Mouse (Mus musculus) embryo, embryonic 11 days (tissue): Measurements from ENCODE around the gene Man1c1.

Experiments
- DNase-seq: peaks from one replicate; pipeline ENCODE4 v3.0.0-alpha.2; 2015

The Man1c1 gene

DNA sequence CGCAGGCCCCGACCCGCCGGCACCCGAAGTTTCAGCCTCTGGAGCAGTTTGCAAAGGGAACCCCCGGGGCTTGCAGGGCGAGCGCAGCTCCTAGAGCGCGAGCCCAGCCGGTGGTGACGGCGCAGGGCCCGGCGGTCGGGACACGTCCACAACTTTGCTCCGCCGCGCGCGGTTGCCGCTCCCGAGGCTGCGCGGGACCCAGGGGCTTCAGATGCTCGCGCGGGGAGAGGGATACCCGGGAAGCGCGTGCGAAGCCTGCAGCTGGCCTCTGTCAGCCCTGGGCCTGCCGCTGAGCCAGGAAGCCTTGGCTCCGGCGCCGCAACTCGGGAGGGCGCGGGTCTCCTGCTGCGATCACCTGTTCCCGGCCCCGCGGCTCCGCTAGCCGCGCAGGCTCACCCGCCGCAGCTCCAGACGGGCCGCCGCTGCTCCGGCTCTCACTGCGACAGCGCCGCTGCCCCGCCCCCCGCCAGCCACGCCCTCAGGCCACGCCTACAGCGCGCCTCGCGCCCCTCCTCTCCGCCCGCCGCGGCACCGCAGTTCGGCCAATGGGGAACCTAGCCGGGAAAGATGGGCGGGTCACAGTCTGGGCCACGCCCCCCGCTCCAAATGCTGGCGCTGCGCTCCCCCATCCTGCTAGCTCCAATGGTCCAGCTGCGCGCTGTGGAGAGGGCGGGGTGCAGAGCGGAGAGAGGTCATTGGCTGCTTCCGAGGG, at the start of gene Man1c1:
TSS of gene Man1c1 (minus strand) at position 456 of the 712 bp plus-strand sequence.
- DNase-seq, result peak; percentile 99

DNA sequence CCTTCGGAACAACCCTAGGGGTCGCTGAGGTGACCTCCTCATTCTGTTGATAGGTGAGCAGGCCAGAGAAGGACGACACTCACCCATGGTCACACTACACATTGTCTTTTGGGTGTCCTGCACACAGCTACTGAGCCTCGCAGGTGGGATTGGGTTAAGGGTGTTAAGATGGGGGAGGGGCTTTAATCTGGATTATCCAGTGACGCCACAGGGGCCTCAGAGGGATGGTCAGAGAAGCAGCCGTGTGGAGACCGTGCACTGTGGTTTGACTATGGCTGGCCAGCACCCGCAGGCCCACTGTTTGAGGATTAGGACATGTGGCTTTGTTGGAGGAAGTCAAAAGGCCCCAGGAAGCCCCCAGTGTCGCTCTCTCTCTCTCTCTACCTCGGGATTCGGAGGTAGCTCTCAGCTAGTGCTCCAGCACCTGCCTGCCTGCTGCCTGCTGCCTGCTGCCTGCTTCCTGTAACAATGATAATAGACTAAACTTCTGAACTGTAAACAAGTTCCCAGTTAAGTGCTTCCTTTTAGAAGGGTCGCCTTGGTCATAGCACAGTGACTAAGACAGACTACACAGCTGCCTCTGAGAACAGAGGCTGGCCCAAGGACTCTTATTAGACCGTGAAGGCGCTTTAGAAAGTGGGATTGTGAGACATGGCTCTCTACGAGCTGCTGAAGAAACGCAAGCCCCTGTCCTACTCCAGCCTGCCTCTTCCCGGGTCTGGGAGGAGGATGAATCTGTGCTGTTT, 49.6 kb upstream of the Man1c1 start:
- DNase-seq, result peak; percentile 42

DNA sequence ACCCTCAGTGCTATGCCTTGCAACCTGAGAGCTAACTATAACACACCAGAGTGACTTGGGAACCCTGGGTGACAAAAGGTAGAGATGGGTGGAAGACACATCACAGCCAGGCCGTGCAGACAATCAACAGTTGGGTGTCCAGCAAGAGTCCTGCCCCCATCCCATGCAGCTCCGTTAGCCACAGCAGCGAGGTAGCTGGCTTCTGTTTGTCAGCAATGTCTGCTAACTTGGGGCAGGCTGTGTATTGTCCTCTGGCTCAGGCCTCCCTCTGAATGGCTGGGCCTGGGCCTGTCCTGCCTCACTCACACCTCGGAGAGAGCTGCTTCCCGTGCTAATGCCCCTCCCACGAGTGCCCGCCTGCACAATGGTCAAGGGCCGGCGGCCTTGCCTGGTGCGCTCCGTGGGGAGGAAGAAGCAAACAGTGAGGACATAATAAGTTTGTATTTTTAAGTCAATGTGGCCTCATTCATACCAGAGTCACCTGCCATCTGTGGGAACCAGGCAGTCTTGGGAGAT, 48.9 kb upstream of the Man1c1 start:
- peak; percentile 34 for DNase-seq

DNA sequence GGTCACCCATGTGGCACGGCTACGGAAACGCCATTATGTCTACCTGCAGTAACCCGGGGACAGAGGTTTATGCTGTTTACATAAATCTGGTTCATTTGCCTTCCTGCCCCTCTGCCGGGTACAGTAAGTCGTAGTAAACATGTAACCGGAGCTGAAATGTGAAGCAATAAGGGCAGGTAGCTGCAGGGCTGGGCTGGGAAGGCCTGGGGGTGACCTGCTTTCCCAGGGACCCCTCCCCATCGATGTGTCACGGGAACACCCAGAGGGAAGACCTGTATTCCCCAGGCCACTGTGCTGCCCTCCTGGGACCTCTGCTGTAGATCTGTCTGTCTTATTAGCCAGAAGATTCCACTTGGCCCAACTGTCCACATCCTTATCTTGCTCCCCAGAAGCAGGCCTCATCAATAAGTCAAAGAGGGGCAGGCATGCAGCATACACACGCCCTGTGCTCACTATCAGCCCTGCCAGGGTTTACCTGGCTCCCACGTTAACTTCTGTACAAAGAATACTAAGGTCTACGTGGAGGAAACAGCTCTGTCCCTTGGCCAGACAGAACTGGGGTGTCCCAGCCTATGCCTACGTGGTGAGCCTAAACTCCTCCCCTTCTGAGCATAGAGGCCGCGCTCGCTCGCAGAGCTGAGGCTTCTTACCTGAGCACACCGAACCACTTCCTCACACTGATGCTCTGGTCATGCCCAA, 47.7 kb upstream of the Man1c1 start:
- DNase-seq, result no peak

DNA sequence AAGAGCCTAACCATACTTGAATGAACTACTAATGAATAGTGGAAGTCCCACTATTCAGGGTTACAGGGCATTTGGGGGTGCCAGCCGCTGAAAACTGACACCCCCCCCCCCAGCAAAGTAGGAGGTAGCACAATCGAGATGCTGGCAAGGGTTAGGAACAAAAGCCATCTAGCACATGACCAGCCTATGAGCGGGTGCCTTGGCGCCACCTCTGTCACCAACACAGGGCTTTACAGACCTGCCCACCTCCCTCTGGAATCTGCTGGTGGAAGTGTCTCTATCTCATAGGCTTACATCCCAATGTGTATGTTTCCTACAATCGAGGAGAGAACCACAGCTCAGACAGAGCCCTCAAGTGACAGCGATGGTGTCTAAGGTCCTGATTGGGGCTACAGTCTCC, 46.7 kb upstream of the Man1c1 start:
- no peak for DNase-seq

DNA sequence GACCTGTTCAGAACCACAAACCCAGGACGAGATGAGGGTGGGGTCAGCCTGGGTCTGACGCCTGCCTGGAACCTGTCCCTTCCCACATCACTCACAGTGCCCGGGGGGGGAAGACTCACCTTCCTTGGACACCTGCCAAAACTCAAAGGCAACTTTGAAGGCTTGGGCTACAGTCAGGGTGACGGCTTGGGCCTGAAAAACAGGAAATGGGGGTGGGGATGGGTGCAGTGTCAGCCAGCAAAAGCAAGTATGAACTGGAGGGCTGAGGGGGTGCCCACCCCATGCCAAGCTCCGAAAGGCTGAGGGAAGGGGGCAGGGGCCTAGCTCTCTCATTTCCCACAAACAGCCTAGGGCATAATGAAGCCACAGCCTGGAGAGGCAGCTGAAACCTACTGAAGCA, 46.2 kb upstream of the Man1c1 start:
- DNase-seq, result no peak

DNA sequence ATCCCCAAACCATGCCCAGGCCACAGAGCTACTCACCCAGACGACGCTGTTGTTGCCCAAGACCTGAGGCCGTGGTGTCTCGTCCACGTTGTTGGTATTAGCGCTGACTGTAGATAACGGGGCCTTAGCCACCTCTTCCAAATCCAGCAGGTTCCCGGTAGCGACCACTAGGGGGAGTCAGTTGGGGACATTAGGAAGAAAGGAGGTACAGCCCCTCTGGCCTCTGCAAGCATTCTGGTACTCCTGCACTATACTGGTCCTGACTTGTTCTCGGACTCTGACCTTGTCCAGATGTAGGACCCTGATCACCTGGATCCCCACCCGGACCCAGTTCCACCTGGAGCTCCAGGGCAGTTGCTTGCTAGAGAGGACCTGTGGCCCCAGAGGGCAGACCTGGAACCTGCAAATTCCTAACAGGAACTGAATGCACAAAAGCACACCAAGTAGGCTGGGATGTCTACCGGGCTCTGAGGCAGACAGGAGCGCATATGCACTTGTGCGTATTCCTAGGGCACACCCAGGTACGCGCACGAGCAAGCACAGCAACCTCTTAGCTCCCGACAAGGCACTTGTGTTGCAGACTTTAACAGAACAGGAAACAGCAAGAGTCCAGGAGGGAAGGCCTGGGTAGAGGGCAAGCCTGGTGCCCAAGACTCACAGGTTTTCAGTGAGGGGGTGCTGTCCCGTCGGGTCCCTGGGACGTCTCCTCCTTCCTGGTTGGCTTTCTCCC, 45.4 kb upstream of the Man1c1 start:
- DNase-seq, result peak; percentile 45

DNA sequence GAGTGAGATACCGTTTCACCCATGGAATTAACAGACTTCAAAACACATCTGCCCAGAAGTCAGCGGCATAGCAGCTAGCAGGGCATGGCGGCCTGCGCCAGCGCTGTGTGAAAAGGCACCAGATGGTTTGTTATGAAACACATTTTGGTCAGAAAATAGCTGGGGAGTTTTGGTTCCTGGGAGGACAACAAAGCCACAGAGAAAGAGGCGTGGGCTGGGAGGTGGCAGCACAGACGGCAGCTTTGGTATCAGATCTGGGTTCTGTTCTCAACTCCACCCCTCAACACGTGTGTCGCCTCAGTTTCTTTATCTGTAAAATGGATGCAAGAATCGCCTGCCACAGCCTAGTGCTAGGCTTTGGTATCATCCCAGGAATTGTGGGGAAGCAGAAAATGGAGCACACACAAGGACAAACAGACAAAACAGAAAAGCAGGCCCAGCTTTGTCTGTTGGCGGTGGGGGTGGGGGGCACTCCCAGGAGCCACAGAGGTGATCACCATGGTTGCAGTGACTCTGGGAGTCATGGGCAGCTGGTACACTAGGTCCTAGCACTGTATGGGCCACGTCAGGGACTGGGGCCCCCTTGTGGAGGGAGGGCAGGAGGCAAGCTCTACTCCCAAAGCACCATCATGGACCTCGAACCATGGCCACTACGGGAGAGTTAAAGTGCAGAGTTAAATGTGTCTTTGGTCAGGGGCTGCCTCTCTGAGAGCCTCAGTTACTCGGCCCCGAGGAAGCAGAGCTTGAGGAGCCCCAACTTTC, 42.0 kb upstream of the Man1c1 start:
- no peak for DNase-seq

DNA sequence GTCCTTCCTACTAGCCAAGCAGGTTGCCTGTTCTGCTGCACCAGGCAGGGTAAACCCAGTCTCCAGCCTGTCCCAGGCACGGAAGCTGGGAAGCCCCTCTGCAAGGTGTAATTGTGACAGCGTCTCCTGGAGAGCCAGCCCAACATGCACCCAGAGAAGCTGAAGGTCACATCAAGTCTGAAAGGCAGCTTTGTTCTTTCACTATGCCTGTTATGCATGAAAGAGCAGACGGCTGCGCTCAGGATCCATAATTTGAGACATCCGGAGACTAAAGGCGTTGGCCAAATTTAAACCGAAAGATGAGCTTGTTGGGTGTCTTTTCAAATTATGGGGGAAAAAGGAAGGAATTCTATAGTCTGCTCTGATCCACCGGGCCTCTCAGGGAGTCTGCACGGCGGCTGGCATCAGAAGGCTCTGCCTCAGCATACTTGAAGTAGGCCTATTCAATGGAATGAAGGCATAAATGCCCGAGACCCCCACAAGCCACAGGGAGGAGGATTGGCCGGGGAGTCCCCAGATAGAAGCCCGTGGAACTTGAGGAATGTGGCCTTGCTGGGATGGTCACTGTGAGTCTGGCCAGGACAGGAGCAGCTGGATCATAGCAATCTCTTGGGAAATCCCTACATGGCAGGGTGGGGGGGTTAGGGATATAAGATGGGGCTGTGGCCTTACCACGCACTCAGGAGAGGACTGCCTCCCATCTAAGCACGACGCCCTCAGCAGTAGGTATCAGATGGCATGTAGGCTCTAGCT, 40.0 kb upstream of the Man1c1 start:
- DNase-seq, result no peak

DNA sequence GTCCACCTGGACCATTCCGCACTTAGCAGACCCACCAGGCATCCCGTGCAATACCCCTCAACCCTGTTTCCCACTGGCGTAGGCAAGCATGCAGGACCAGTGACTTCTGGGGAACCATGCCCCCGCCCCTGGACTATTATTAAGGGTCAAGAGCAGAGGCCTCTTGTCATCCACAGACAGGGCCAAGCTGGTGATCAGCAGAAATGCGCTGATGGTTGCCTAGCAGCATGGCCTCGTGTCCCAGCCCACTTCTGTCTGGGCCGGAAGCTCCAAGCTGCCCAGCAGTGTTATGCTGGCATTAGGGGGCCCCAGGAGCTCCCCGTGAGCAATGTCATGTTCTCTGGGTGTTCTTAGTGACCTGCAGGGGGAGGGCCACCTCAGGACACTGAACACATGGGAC, 37.9 kb upstream of the Man1c1 start:
- no peak for DNase-seq

DNA sequence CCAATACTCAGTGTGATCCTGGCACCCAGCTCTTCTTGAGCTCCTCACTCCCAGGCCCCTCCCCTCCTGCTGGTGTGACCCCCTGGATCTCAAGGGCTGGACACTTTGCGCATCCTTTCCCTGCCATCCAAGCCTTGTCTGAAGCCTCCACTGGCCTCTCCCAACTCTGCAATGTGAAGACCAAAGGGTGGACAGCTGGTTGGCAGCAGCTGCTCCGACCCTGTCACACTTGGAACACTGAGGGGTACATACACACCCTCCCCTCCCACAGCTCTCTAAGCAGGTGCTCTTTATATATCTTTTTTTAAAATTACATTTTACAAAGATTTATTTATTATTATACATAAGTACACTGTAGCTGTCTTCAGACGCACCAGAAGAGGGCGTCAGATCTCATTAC, 36.1 kb upstream of the Man1c1 start:
- DNase-seq, result no peak

DNA sequence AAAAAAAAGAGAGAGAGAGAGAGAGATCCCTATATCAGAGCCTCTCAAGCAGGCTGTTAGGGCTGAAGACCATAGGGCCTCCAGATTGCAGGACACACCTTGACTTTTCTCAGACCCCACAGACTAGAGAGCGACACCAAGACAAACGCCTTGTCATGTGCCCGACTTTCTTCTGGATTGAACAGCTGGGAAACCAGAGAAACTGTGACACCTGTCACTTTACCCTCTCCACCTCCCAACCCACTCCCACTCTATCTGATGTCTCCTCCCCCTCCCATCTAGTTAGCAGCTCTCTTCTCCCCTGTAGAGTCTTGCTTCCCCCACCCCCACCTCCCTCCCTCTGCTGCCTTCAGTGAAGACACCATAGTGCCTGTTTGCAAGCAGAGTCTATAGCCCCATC, 35.4 kb upstream of the Man1c1 start:
- DNase-seq, result no peak

DNA sequence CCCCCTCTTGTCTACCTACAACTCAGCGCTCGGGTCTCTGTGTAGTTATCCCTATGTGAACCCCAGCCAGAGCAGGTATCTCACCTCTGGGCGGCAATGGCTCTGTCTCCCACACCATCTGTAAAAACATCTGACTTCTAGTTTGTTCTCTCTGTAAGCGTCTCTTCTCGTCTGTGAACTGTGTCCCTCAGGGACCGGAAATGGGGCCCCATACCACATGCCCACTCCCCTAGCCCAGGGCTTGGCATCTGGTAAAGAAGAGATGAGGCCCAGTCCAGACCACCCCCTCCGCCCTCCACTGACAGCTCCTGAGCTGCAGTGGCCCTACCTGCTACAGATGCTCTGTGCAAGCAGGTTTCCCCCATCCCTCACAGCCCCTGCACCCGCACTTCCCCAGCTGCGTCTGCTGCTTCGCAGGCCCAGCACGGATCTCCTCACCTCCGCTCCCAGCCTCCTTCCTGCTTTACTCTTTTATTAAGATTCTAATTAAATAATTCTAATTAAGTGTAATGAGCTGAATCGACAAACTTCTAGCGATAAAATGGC, 33.3 kb upstream of the Man1c1 start:
- no peak for DNase-seq

DNA sequence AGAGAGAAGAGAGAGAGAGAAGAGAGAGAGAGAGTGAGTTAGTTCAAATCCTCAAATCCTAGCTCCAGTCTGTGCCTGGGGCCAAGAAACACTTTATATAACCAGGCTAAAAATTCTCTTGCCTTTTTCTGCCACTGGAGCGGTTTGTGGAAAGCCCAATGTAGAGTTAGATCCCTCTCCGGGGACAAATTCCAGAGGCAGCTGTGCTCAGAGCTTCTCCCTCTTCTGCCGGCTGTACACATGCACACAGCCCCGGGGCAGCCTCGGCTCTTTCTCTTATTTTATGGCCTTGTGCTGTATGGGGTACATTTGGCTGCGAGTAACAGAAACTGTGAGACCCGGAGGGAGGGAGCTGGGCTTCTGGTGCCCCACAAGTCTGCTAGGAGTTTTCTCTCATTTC, 32.1 kb upstream of the Man1c1 start:
- no peak for DNase-seq

DNA sequence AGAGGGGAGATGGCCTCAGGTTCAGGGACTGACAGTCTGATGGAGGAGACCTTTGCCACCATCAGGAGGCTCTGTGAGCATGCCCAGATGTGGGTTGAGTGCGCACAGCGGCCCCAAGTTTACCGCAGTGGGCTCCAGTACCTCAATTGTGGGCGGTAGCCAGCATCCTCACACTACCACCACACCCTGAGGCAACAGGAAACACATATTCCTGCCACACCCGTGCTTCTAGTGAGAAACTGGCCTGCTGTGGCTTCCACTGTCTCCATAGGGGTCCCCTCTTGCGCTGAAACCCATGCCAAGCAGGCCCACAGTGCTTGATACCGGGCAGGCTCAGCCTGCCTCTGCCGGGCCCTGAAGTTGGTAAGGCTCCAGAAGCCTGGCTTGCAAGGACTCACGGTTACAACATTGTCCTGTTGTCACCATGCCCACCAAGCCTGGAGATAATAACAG, 30.6 kb upstream of the Man1c1 start:
- DNase-seq, result no peak

DNA sequence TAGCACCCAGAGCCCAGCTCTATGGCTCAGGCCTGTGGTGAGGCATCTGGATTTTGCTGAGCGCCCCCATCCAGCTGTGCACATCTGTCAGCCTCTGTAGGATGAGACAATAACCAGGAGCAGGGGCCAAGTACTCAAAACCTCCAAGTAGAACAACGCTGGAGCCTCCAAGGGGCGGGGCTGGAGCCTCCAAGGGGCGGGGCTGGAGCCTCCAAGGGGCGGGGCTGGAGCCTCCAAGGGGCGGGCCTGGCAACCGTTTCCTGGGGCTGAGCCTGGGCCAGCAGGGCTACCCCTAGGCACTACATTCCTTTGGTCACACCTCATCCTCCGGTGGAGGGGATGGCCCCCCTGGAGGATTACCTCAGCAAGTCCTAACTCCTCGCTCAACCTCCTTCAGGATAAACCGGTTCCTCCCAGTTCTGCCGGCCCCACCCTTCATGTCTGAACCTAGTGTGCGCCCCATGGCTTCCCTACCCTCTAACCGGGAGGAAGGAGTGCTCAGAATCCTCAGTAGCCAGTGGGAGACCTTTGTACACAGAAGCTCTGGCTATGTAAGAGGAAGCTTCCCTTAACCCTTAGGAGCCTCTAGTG, 30.0 kb upstream of the Man1c1 start:
- peak; percentile 67 for DNase-seq

DNA sequence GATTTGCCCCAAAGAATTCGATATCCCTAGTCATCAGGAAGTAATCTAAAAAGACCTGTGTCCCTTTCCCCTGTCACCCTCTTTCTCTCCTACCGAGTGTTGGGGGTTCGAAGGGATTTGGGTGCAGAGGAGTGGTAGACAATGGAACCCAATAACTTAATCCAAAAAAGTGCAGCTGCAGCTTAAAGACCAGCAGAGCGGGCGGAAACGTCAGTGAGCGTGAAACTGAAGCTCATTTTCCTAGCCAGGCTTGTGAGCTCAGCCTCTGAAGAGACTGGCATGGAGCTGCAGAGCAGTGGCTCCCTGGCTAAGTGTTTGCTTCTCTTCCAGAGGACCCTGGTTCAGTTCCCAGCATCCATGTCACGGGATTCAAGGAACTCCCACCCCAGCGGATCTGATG, 29.3 kb upstream of the Man1c1 start:
- DNase-seq, result no peak

DNA sequence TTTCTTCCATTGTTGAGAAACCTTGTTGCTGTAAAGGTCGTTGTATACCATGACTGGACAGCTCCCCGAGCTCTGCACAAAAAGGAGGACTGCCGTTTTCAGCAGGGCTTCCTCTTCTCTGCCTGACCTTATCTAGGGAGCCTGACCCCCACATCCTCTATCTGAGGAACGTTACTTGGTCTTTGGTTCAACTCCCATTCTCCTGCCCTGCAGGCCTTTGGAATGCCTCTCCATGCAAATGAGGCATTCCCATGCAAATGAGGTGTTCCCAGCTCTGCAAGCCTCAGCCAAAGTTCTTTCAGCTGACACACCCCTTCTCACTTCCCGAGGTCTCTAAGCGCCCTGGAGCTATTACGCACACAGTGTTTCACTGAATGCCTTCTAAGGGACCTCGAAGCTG, 26.0 kb upstream of the Man1c1 start:
- DNase-seq, result peak; percentile 53

DNA sequence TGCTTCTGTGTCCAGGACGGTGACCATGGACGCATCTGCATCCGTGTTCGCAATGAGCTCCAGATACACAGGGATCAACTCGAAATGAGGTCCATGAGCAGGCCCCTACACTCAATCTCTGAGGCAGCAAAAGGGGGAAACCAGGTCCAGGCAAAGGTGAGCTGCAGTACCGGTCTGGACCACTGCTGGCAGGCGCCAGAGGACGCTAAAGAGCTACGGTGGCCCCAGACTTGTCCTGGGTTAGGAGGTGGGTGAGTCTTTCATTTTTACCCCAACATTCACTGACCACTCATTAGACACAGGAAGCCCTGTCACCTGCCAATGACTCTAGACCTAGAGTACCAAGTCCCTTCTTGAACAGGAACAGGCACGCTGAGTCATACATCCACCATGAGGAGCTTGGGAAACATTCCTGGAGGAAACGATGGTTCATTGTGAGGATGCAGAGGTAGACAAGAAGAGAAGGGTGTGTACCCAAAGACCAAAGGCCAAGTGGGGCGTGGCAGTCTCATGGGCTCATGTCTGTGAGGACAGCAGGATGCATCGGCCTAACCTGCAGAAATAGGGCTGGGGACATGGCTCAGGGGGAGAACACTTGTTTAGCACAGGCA, 21.8 kb upstream of the Man1c1 start:
- no peak for DNase-seq

DNA sequence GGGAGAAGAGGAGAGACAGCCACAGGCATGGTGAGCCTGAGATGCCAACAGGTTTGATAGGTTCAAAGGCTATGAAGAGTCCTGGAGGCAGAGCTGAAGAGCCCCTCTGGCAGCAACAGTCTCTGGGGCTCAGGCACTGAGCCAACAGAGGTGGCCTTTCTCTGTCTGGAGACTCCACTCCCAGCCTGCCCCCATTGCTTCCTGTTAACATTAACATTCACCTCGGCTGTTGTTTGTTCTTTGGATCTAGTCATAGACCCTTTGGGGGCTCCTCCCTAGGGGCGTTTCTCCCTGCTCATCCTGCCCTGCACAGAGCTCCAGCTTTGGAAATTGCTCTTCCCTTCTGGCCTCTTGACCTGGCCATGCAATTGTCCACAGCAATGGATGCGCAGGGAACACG, 20.9 kb upstream of the Man1c1 start:
- no peak for DNase-seq
